Mouse (Mus musculus) retina, postnatal 7 days (tissue): ENCODE measurements around the gene Stab1.

ENCODE experiments used
- DNase-seq: peaks from one replicate; pipeline ENCODE4 v3.0.0-alpha.2; 2012; ENCODE audit warnings: low read depth, low spot score

Stab1 gene

GRCm38 (mm10) chr14:31194891-31195513 is 26.6 kb upstream of the Stab1 start:
- DNase-seq = no peak

- DNase-seq = no peak
Measured at GRCm38 (mm10) chr14:31194441-31194840, 26.0 kb upstream of the Stab1 start.

- DNase-seq = no peak
Measured at GRCm38 (mm10) chr14:31193791-31194190, 25.4 kb upstream of the Stab1 start.

GRCm38 (mm10) chr14:31191936-31192335 is 23.5 kb upstream of the Stab1 start:
- no peak for DNase-seq

- DNase-seq = no peak
Measured at GRCm38 (mm10) chr14:31189348-31189747, 20.9 kb upstream of the Stab1 start.

GRCm38 (mm10) chr14:31188771-31189181 is 20.3 kb upstream of the Stab1 start:
- no peak for DNase-seq

GRCm38 (mm10) chr14:31186656-31187055 is 18.2 kb upstream of the Stab1 start:
- DNase-seq = no peak

- DNase-seq = no peak
Measured at GRCm38 (mm10) chr14:31184195-31184594, 15.8 kb upstream of the Stab1 start.

GRCm38 (mm10) chr14:31183541-31183940 is 15.1 kb upstream of the Stab1 start:
- DNase-seq = no peak

- DNase-seq = no peak
Measured at GRCm38 (mm10) chr14:31182786-31183290, 14.4 kb upstream of the Stab1 start.

GRCm38 (mm10) chr14:31181512-31181911 is 13.1 kb upstream of the Stab1 start:
- DNase-seq = no peak

- no peak for DNase-seq
Measured at GRCm38 (mm10) chr14:31179677-31180365, 11.4 kb upstream of the Stab1 start.

GRCm38 (mm10) chr14:31177715-31178114 is 9.3 kb upstream of the Stab1 start:
- DNase-seq = no peak

GRCm38 (mm10) chr14:31177287-31177686 is 8.8 kb upstream of the Stab1 start:
- DNase-seq = no peak

- no peak for DNase-seq
Measured at GRCm38 (mm10) chr14:31173537-31173936, 5.1 kb upstream of the Stab1 start.

GRCm38 (mm10) chr14:31172781-31173455 is 4.5 kb upstream of the Stab1 start:
- no peak for DNase-seq

GRCm38 (mm10) chr14:31171821-31172220 is 3.4 kb upstream of the Stab1 start:
- no peak for DNase-seq

- no peak for DNase-seq
Measured at GRCm38 (mm10) chr14:31171386-31171785, 2.9 kb upstream of the Stab1 start.

GRCm38 (mm10) chr14:31170963-31171362 is 2.5 kb upstream of the Stab1 start:
- no peak for DNase-seq

- no peak for DNase-seq
Measured at GRCm38 (mm10) chr14:31169508-31169907, 1.1 kb upstream of the Stab1 start.

GRCm38 (mm10) chr14:31166827-31167226 is 1.6 kb downstream of the Stab1 start:
- no peak for DNase-seq

- no peak for DNase-seq
Measured at GRCm38 (mm10) chr14:31165991-31166630, 2.3 kb downstream of the Stab1 start.
